Mouse (Mus musculus) lung, postnatal 10 days (tissue): Measurements from ENCODE around the gene Cytip.

Experiments used
- DNase-seq: peaks from one replicate; pipeline ENCODE4 v3.0.0; 2021

Cytip gene

DNA sequence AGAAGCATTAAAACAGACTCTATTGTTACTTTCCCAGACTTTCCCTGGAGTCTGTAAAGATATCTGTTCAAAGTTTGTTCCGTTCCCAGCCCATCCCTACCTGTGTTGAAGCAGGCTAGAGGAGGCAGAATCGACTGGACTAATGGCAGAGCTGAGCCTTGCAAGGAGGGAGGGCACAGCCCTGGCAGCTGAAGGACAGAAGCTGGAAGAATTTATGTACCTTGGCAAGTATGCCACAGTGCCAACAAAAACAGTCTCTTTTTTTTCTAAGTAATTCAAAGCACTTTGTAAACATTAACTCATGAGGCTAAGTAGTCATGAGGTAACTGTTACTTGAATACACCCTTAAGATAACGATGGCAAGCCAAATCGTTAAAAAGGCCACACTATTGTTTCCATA lies at the start of gene Cytip:
Gene Cytip, minus strand, starts transcription at position 187 of the 400 bp plus-strand sequence.
- peak; percentile 28 for DNase-seq

DNA sequence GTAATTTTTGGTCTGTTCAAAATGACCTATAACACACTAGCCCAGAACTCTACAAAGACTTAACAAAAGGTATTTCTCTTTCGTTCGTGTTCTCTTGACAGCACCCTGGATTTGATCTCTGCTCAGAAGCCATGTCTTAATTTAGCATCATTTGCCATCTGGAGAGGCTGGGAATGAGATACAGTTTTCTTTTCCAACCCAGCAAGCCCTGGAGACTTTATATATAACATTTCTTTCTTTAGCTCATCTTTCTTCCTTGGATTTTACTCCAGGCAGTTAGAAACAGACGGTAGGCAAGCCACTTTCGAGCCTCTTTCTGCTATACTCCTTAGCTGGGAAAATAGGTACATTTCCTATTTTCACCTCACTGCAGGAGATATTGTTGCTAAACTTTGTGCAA lies 45.3 kb upstream of the Cytip start:
- DNase-seq: no peak

DNA sequence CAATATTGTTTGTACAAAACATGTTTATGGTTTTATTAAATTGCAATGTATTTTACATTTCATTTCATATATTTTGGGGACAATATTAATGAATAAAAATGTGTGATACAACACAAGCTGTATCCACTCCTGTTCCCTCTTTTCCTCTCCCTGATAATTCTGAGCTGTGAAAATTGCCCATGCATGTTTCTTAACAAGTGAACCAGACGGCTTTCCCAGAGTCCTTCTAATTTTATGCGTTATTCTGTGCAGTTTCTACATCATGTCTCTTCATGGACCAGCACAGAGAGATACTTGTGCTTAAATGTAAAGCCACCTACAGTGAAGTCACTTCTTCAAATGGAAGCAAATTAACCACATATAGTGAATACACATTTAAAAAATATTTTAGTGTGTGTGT lies 42.2 kb upstream of the Cytip start:
- DNase-seq: no peak

DNA sequence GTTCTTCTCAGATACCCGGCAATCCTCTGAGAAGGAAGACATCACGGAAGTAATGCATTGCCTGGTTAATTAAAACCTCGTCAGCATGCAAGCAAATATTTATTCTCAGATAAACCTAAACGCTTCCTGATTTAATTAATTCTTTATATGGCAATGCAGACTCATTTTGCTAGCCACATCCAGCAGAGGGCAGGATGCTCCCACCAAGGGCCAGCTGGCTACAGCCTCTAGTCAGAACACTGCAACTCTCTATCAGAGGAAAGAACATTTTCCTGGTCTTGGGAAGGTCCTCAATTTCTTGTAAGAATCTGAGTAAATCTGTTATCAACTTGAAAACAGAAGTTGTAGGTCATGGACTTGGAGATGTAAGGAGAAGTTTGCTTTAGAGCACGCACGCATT lies 4.1 kb upstream of the Cytip start:
- peak; percentile 70 for DNase-seq

DNA sequence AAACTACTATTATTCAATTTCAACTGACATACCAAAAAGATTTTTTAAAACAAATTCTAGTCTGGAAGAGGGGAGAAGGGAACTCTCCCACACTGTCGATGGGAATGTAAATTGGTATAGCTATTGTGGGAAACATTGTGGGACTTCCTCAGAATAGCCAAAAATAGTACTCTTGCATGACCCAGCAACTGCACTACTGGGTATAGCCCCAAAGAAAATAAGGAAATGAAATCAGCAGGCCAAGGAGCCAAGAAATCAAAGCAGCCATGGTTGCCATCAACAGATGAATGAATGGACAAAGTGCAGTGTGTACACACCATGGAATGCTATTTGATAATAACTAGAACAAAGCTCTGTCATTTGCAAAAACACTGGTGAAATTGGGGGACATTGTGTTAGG lies 1.5 kb upstream of the Cytip start:
- DNase-seq: no peak

DNA sequence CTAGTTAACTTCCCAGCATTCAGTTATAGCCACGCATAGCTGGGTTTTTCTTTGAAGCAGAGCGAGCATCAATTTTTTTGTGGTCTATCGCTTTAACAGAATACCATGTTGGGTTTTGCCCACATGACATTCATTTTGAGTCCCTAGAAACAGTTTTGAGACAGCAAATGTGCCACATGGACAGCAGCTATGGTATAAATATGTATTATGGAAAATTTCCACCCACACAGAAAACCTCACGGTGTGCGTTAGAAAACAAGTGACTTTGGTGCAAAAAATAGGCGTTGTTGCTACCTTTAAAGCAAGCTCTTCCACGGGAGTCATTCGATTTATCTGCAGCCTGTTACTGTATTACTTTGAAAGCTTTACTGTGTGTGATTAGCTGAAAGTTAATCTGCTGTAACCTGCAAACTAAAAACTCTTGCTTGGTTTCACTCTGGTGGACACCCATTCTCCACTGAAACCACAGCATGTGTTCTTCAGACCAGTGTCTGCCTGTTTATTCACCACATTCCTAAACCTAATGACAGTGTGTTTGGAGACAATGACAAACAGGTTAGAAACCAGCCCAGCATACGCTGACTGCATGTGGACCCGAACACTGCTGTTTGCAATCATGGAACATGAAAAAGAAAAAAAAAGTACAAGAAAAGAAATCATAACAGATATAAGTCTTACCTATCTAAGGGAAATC lies 763 bp downstream of the Cytip start:
- no peak for DNase-seq

DNA sequence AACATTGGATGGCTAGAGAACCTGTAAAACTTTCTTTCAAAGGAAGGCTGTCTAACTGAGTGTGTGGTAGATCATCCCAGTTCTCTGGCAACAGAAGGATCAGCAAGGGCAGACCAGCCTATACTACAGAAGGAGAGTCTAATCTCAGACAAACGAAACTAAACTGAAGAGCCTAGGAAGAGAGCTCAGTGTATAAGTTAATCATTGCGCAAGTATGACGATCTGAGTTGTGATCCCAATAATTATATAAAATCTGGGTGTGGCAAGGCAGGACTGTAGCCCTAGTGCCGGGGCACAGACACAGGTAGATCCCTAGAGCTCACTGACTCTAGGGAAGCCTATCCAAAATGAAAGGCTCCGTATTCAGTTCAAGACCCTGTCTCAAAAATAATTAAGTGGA lies 3.2 kb downstream of the Cytip start:
- no peak for DNase-seq

DNA sequence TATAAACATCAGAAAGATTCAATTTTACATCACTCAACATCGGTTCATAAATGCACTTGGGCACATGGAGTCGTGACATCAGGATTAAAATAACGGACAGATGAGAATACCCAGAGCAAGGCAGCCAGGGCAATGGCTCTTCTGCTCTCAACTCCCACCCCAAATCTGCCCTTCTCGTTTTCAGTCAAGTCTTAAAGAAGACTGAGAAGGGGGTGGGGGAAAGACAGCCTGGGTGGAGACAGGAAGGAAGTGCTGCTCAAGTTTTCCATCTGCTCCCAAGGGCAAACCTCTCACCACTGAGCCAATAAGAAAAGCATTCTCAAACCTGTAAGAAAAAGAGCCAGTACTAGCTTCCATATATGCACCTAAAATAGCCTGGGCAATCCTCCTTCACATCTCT lies 5.8 kb downstream of the Cytip start:
- no peak for DNase-seq

DNA sequence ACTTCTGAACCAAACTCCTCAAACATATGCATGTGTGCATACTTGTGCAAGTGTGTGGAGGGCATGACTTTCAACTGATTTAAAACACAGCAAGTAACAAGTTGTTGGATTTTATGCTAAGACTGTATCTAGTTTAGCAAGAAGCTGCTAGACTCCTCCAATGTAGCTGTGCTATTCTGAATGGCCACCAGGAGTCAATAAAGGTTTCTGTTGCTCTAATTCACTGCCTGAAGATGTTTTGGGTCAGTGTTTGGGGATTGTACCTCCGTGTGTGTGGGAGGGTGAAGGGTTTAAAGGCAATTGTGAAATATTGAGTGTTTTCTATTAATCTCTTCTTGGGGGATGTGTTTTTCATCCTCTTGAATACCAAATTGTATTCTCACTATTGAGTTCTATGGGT lies 6.4 kb downstream of the Cytip start:
- peak; percentile 14 for DNase-seq

DNA sequence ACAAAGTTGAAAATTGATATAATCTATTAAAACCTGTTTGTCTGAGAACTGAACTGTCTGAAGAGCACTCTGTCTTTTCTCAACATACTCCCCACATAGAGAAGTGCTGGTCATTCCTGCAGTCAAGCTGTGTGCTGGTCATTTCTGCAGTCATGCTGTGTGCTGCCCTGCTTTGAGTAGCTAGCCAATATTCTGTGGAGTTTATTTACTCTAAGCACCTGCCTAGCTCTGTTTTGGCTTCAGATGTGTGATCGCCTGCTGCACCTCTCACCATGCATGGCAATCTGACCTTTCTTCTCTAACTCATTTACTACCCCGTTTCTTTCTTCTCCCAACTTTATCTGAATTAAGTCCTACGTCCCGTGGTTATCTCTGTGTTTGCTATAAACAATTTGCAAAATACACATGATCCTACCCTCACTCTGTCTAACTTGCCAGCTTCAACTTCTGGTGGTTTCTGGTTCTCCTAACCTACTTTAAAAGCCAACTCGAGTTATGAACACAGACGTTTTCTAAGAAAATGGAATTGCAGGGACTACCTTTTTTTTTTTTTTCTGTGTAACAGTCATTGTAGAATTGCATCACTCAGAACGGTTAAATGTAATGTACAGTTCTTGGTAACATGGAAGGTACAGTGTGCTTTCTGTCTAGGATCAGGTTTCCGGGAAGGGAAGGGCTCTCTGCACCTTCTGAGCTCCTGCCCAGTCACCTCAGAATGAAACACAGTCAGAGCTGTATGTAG lies 7.9 kb downstream of the Cytip start:
- DNase-seq: no peak

DNA sequence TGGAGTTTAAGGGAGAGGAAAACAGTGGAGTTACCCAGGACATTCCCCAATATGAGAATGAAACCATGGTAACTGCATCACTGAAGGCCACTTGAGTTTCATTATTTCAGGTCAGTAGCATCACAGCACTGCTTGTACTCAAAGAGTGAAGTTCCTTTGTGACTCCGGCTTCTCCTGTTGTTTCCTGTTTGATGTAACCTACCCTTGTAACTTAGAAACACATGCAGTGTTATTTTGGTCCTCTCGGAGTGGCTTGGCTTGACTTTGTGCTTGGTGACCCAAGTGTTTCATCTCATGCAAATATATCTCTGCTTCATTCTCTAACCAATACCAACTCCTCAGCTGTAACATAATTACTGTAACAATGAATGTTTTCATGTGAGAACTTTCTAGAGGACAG lies 11.1 kb downstream of the Cytip start:
- DNase-seq: no peak

DNA sequence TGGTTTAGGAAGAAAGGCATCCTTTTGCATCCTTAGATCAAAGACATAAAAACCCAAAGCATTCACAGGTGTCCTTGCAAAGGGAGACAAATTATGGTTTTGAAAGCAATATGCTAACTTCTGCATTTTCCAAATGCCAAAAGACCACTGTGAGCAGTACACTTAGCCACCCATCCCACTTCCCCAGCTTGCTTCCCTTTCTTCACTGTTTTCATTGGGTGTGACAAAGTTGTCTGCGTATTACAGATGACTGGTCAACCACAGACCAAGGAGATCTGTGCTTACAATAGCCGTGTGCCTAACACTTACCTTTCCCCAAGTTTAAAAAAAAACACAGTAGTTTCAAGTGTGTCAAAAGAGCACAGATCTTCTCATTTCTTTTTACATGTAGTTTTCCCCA lies 11.7 kb downstream of the Cytip start:
- DNase-seq: no peak

DNA sequence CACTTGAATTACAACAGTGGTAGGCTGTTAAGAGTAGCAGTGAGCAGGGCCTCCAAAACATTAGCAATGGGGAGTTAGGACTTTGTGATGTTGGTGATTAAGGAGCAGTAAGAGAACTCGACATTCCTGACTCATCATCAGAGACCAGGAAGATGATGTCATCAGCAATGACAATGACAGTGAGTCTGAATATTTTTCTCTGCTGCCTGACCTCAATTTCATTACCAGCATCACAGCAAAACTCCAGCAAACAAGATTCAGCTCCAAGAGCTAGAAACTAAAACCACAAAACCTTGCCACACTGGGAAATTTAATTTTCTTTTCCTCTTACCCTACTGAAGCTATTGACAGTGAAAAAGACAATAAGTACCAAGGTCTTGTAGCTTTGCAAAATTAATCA lies 14.6 kb downstream of the Cytip start:
- no peak for DNase-seq

DNA sequence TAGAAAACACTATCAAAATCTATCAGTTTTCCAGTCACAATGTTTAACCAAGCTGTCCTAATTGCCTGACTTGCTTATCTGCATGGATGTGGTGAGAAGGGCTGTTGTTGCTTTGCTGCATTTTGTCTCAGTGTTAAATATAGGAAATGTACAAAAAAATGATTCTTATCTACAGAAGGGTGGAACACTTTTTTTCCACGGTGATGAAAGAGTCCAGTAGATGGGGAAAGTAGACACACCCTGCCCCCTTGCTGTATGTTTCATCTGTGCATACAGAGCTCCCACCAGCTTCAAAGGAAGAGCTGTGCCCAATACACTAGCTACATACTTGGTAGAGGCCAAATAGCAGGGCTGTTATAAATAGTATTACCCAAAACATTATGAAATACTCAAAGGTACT lies 16.3 kb downstream of the Cytip start:
- no peak for DNase-seq

DNA sequence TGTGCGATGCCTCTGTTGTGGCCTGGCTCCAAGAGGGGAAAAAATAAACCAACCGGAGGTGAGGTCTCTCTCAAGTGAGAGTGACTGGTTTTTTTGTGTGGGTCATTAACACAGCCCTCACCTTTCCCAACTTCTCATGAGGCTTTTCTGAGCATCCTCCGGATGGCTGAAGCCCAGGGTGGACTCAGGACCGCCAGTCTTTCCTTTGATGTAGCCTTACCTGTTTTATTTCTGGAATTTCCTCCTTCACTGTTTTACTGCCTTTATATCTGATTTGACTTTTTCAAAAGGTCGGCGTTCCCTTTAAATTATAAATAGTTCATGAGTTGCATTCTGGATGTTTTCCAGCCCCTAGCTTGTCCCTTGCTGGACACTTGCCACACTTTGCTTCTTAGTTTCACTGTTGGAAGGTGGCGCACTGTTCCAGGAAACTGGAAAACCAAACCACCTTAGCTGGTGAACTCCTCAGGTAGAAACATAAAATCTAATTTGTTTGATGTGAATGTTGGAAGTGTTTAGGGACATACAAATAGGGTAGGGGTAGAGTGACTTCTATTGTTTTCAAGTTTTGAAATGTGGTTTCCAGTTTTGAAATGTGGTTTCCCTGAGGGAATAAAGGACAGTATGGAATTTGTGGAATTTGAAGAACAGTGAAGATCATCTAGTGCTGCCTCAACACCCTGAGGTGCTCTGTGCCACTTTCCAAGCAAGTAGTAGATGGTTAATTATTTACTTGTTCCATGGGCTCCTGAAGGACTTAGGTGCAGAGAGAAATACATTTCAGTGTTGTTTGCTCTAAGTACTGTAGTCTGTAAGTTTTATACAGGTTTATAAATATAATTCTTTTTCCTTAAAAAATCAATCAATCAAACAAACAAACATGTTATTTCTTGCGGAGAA lies 19.7 kb downstream of the Cytip start:
- DNase-seq: peak; percentile 50

DNA sequence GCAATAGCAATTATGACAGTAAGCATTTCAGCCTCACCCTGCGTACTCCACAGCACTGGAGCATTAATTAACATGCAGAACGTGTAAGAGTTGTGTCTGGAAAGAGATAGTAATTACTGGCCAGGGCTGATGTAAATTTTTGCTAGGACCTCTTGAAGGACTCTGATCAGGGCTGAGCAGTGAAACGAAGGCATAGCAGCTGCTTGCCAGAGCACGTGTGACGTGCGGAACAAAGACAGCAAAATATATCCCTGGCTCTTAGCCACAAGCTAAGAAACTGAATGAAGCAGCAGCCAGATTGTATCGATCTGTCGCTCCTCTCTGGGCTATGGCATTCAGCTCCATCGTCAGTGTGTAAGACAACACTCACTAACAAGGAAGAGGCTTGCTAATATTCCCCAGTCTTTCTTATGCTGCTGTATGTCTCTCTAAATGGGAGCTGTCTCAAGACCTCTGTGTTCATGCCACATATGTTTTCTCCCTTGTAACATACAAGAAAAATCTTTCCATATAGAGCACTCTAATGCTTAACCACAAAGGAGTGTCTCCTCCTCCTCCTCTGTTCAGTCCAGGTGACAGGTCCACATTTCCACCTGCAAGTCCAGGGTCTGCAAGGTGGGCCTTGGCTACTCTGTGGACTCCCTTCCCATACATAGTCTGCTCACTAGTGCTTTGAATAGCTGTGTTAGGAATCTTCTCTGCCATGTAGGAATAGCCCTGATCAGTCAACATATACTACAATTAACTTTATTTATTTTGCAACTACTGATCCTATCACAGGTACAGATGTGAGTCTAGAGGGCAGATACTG lies 20.7 kb downstream of the Cytip start:
- DNase-seq: no peak

DNA sequence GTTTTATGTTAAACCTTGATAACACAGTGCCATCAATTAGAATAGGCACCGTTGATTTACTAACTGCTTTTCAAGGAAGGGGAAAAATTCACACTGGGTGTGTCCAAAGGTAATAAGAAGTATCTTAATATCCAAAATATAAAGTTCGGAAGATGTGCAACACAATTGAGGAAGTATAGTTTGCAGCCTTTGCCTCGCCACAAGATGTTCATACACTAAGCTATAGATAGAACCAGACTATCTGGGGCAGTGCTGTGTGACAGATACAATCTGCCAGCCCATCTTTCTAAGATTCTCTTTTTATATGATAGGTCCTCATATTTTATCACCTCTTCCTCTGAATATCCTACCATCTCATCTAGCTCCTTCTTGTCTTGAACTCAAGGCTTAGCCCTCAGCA lies 22.4 kb downstream of the Cytip start:
- DNase-seq: no peak

DNA sequence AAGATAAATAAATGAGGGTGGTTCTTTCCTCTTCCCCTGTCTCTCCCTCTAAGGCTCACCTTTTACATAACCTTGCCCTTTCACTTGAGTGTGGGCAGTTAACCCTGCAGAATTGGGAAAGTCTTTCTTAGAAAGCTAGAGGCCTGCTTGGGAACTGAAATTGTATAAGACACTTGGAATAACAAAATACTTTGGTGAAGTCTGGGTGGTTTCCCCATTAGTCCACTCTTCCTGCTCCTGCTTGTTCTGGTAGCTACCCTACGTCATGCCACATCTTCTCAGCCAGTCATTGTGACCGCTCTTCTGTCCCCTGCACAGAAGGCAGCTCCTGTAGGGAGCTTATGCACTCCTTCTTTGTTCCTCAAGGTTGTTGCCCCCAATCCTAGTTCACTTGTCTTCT lies 26.2 kb downstream of the Cytip start:
- no peak for DNase-seq

DNA sequence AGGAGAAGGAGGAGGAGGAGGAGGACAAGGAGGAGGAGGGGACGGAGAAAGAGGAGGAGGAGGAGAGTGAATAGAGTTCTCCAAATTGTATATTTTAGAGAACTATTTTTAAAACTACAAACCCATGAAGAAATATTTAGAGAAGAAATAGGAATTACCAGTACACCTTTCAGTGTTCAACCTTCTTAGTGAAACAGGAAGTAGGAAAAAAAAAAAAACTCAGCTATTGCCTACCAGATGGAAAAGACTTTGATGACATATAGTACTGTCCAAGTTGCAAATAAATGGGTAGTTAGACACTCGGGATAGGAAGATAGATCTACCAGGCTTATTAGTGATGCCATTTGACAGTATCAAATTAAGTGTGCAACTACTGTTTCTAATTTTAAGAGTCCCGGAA lies 27.7 kb downstream of the Cytip start:
- DNase-seq: no peak

DNA sequence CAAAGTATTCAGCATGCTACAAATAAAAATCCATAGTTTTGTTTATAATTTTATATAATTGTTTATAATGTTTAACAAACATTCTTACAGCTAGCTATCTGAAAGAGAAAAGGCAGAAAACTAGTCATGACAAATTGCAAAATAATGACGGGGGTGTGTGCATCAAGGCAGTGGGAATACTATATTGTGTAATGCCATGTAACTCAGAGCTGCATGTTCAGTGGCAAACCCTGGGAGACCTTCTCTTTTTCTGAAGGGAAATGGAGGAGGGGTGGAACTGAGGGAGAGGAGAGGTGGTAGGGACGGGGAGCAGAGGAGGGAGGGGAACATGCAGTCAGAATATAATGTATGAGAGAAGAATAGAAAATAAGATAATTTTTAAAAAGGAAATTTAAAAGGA lies 28.6 kb downstream of the Cytip start:
- DNase-seq: no peak

DNA sequence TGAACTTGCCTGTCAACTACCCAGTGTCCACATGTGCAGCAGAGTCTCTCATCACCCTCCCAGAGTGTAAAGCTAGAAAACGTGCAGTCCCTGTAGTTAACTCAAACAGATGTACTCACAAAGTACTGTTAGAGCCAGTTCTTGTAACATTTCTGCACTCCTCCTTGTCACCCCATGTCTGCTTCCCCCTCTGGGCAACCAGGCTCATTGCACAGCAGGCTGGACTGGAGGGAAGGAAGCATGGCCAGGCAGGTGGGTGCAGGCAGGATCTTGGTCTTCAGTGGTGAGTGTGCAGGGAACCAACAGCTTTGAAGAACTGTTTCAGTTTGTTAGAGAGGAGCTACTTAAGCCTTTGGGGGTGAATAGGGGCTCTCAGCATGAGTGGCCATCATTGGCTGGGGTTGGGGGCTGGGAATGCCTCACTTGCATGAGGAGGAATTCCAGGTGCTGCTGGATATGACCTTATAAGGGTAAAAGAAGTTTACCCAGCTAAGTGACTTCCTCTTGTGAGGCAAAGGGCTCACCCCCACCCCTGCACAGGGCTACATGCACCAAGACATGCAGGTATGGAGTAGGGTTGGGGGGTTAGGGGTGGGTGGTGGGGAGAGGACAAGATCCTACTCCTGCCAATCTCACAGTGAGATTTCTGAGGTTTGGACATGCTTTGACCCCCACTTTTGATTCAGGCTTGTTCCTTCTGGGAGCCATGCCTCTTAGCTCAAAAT lies 31.7 kb downstream of the Cytip start:
- no peak for DNase-seq

DNA sequence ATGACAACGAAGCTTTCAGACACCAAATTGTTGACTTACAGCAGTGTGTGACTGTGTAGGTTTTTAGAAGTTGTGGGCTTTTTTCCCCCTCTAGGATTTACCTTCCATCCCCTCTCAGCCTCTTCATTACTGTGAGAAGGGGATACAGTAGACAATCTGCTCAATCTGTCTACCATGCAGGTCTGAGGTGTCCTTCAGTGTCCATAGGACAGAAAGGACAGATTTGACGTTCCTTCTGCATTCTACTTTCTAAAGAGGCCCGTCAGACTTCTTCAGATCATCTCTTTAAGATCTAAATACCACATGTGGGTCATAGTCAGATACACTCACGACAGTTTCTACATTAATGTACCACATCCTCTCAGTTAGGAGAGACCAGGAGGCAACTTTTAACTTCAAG lies 33.5 kb downstream of the Cytip start:
- DNase-seq: no peak
